Mouse (Mus musculus) cerebellum, adult (tissue): ENCODE data around the gene Setd1a.
"Not testable (repeated sequence)": the region's sequence is repeated elsewhere in the genome, so short reads cannot be mapped to it uniquely, and the experiment has no call there.

Source experiments
- ATAC-seq: cut with Nextera tagmentation; 2 replicates; pipeline ENCODE4 v1.9.2; 2017; ENCODE audit warnings: mild to moderate bottlenecking, moderate library complexity, mixed read lengths; ENCODE audit not compliant: insufficient number of reproducible peaks, low FRiP score, low TSS enrichment

Setd1a gene

GRCm38 (mm10) chr7:127765756-127766155 lies 10.7 kb upstream of the Setd1a start:
- no peak for ATAC-seq

- ATAC-seq, result no peak
Observed at GRCm38 (mm10) chr7:127766851-127767609, 9.4 kb upstream of the Setd1a start.

GRCm38 (mm10) chr7:127767671-127768345 lies 8.7 kb upstream of the Setd1a start:
- no peak for ATAC-seq

GRCm38 (mm10) chr7:127768346-127768996 lies 8.0 kb upstream of the Setd1a start:
- 0 out of 2 replicates have a peak, but pooled peaks have one; percentile 1 for ATAC-seq

GRCm38 (mm10) chr7:127768997-127769593 lies 7.4 kb upstream of the Setd1a start:
- ATAC-seq, result peak; percentile 74

GRCm38 (mm10) chr7:127769651-127770038 lies 6.8 kb upstream of the Setd1a start, which contains the start of gene Orai3:
TSS of gene Orai3 (plus strand) at chr7:127769815.
- peak; percentile 38; the same call in 1 of the 2 replicates for ATAC-seq

- ATAC-seq, result no peak
Observed at GRCm38 (mm10) chr7:127770039-127770905, 6.2 kb upstream of the Setd1a start.

- ATAC-seq, result no peak
Observed at GRCm38 (mm10) chr7:127771262-127771661, 5.2 kb upstream of the Setd1a start.

GRCm38 (mm10) chr7:127772080-127772479 lies 4.4 kb upstream of the Setd1a start:
- ATAC-seq, result no peak

GRCm38 (mm10) chr7:127772557-127772956 lies 3.9 kb upstream of the Setd1a start:
- no peak for ATAC-seq

GRCm38 (mm10) chr7:127773664-127774384 lies 2.6 kb upstream of the Setd1a start:
- no peak for ATAC-seq

- ATAC-seq, result not testable (repeated sequence)
Observed at GRCm38 (mm10) chr7:127775837-127776236, 633 bp upstream of the Setd1a start.

GRCm38 (mm10) chr7:127776878-127777473 lies 506 bp downstream of the Setd1a start:
- peak; percentile 77 for ATAC-seq

- peak; percentile 10; the same call in 1 of the 2 replicates for ATAC-seq
Observed at GRCm38 (mm10) chr7:127777474-127778266, 1.2 kb downstream of the Setd1a start.

- no peak for ATAC-seq
Observed at GRCm38 (mm10) chr7:127778350-127778749, 1.9 kb downstream of the Setd1a start.

GRCm38 (mm10) chr7:127785308-127785707 lies 8.8 kb downstream of the Setd1a start, which contains the start of gene Gm49388:
TSS of gene Gm49388 (plus strand) at chr7:127785608.
- no peak for ATAC-seq

- no peak for ATAC-seq
Observed at GRCm38 (mm10) chr7:127797076-127797845, 20.8 kb downstream of the Setd1a start.
